Mouse (Mus musculus) kidney, adult 8-10 months (tissue): Measurements from ENCODE around the gene Cdc42bpa.
"Not testable (repeated sequence)": the region's sequence is repeated elsewhere in the genome, so short reads cannot be mapped to it uniquely, and the experiment has no call there.

Source experiments
- DNase-seq, 2 experiments: peaks; one replicate each; pipeline ENCODE4 v3.0.0; 2022

Cdc42bpa gene

GRCm38 (mm10) chr1:179960882-179961698 lies 818 bp downstream of the Cdc42bpa start:
- DNase-seq: no peak

DNA sequence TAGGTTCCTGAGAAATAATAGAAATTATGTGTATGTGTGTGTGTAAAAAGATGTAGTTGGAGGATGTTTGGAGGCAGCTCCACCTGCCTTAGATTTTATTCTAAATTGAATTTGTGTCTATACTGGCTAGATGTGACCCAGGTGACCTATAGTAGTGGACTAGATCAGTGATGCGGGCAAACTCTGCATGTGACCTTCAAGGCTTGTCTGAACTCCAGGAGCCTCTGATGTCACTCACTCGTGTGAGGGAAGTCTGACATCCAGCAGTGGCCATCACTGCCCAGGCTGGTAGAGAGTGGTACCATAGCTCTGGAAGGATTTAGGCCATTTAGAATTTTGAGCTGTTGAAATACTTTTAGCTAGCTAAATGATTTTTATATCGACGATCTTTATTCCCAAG lies 1.5 kb downstream of the Cdc42bpa start:
- DNase-seq: peak in 1 of 2 experiments; percentile 14

GRCm38 (mm10) chr1:179969776-179970428 lies 9.6 kb downstream of the Cdc42bpa start:
- DNase-seq: no peak

- no peak for DNase-seq
Measured at GRCm38 (mm10) chr1:179975021-179975420, 14.7 kb downstream of the Cdc42bpa start.

GRCm38 (mm10) chr1:179975645-179976275 lies 15.5 kb downstream of the Cdc42bpa start:
- DNase-seq: no peak

DNA sequence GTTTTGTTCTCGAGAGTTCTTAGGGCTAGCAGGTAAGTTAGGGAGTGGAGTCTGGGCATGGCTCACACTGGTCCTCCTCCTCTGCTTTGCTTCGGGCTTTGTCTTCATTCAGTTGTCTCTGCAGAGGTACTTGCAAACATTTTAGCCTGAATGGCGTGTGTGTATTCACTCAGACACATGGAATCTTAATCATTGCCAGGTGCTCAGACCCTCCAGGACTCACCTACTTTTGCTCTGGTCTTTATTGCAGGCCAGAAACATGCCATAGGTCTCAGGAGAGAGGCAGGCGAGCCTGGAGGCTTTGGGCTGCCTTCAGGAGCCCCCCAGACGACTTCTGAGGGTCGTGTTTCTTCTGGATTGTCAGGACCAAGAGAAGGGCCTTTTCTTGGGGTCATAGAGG lies 17.2 kb downstream of the Cdc42bpa start:
- DNase-seq: no peak

GRCm38 (mm10) chr1:179978742-179979141 lies 18.5 kb downstream of the Cdc42bpa start:
- DNase-seq: no peak

DNA sequence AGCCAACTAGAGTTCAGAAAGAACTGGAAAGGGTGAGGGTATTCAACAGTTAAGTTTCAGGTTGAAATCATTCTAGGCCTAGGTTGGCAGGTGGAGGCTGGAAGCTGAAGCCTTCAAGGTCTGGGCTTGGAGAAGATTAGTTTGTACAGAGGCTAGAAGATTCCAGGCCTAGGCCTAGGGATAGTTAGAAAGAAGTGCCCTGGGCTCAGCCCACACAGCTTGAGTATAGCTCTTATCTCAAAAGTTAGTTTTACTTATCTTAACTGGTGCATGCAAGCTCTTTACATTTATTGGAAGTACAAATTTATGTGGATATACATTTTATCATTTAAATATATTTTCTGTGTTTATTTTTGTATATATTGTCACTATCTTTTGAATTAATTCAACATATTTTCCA lies 21.4 kb downstream of the Cdc42bpa start:
- no peak for DNase-seq

- DNase-seq: no peak
Measured at GRCm38 (mm10) chr1:179982183-179982582, 21.9 kb downstream of the Cdc42bpa start.

- DNase-seq: no peak
Measured at GRCm38 (mm10) chr1:179982933-179983332, 22.7 kb downstream of the Cdc42bpa start.

- DNase-seq: no peak
Measured at GRCm38 (mm10) chr1:179984171-179984570, 23.9 kb downstream of the Cdc42bpa start.

DNA sequence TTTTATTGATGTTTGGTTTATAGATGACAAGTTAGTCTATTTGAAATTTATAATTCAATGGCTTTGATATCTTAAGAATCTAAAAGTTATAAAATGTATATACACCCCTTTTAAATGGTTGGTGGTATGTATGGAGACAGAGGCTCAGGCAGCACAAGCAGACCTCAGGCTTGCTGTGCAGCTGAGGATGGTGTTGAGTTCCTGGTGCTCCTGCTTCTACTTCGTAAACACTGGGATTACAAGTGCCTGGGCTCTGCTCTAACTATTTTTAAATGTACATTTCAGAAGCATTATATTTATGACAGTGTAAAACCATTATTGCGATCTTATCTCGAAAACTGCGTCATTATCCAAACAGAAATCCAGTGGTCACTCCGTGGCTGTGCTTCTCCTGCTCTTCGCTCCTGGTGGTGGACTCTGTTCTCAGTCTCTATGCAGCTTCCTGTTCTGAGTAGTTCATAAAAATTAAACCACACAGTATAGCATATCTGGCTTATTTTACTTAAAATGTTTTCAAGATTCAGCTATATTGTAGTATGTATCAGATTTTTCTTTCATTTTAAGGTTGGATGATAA lies 31.5 kb downstream of the Cdc42bpa start:
- DNase-seq: no peak

GRCm38 (mm10) chr1:179992255-179992654 lies 32.0 kb downstream of the Cdc42bpa start:
- DNase-seq: no peak

DNA sequence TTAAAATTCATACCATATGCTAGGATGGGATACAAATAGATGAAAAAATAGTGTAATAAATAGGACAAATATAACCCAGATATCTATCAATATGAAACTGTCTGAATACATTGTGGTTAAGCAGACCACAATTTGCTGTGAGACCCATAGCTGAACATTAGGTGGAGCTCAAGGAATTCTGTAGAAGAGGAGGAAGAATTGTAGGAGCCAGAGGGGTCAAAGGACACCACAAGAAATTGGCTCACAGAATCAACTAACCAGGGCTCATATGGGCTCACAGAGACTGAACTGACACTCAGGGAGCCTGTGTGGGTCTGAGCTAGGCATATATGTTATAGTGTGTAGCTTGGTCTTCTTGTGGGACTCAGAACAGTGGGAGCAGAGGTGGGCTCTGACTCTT lies 47.8 kb downstream of the Cdc42bpa start:
- peak; percentile 23 to 29 for DNase-seq

DNA sequence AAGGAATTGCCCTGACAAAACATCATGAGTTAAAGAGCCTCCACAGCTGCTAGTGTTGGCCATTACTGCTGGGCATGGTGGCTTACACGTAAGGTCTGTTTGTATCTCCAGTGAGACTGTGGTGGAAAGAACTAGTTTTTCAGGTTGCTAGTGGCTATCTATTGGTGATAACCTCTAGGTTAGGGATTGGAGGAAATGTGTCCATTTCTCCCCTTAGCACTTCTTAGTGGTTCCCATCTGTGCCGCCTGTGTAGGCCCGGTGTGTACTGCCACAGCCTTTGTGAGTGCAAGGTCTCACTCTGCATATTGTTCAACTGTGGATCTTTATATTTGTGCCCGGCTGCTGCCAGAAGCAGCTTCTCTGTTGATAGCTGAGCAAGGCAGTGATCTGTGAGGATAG lies 53.2 kb downstream of the Cdc42bpa start:
- DNase-seq: no peak

GRCm38 (mm10) chr1:180018218-180018617 lies 57.9 kb downstream of the Cdc42bpa start:
- no peak for DNase-seq

- DNase-seq: no peak
Measured at GRCm38 (mm10) chr1:180021463-180022296, 61.4 kb downstream of the Cdc42bpa start.

- DNase-seq: no peak
Measured at GRCm38 (mm10) chr1:180023512-180023911, 63.2 kb downstream of the Cdc42bpa start.

- DNase-seq: not testable (repeated sequence)
Measured at GRCm38 (mm10) chr1:180029863-180030262, 69.6 kb downstream of the Cdc42bpa start.

DNA sequence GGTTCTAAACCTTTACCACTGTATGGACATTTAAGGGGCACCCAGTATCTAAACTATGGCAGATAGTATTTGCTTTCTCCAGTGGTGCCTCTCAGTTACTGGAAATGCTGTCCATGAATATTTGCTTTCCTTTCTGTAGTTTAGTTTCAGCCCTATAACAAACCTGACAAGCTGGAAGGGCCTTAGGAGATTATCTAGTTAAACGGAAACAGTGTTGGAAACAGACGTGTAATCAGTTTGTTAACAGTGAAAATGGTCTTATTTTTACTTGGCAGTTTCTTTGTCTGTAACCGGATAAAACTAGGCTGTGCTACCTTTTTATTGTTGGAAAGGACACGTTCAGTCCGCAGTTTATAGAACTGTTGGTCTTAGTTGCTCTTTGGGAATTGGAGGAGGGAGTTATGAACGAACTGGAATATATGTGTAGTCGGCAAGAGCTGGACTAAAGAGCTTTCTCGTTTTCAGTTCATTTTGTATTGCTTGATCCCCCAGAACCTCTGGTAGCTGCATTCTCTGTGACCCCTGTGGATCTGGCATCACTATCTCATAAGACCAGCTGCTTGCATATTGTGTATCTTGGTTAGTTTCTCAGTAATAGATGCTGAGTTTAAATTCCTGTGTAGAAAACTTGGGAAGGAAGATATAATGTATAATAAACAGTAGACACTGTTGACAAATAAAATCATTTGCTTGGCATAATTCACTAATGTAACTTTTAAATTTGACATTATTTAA lies 70.5 kb downstream of the Cdc42bpa start:
- no peak for DNase-seq

DNA sequence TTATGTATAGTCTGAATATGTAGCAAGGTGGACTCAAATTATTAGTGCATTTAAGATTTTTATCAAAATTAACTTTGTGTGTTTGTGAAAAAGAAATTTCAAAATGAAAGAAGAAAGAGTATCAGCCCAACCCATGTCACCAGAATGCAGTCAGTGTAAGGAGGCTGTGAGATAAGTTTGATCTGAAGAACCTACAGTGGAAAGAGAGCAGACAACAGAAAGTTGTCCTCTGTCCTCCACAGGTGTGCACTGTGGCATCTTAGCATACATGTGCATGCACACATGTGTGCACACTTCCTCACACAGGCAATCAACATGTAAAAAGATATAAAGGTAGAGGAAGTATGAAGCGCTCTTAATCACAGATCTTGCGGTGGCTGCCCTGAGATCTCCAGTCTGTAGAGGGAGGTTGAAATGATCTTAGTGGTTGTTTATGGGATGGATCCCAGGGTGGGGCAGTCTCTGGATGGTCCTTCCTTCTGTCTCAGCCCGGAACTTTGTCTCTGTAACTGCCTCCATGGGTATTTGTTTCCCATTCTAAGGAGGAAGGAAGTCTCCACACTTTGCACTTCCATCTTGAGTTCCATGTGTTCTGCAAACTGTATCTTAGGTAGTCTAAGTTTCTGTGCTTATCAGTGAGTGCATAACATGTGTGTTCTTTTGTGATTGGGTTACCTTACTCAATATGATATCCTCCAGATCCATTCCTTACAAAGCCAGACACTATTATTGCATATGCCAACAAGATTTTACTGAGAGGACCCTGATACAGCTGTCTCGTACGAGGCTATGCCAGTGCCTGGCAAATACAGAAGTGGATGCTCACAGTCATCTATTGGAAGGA lies 71.7 kb downstream of the Cdc42bpa start:
- no peak for DNase-seq
